Mouse (Mus musculus): Measurements from ENCODE around the gene Gm34653.

DNA sequence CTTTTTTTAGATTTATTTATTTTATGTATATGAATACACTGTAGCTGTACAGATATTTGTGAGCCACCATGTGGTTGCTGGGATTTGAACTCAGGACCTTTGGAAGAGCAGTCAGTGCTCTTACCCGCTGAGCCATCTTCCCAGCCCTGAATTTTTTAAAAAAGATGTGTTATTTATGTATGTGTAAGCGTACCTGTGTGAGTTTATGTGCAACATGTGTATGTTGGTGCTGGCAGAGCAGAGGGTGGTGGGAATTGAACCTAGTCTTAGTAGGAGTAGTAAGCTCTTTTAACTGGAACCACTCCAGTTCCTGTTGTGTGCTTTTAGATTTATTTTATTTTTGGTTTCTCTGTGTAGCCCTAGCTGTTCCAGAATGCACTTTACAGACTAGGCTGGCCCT lies 28.6 kb upstream of the Gm34653 start:
- no peak for TF ChIP-seq POLR2A (IDR thresholded peaks at IDR 0.05; ENCODE audit: low read depth, low read length)
- no peak for TF ChIP-seq CTCF (IDR thresholded peaks at IDR 0.05; ENCODE audit: extremely low read depth, insufficient read depth, insufficient read length, insufficient replicate concordance)

Data from spleen, adult 2 months (tissue).